Mouse (Mus musculus) T-helper 2 cell (primary cell): ENCODE data around the gene Fez1.

ENCODE experiments used
- in situ Hi-C: fragments of 300-600 bp; cut with MboI, MseI; formaldehyde crosslinking; loops from one replicate; pipeline ENCODE4 v1.15.1; 2025; ENCODE audit warnings: high pct_unique_total_duplicates

Gene Fez1

GRCm38 (mm10) chr9:36821644-36822000 is at the start of gene Fez1:
TSS of gene Fez1 (plus strand) at chr9:36821864.
- in situ Hi-C loops = loop anchor here (10.0 kb wide), 1 partner anchor 417 kb away; no protein-coding TSS in a partner anchor

- in situ Hi-C loops = no loop called here
These were observed 37.7 kb upstream of the Fez1 start for GRCm38 (mm10) chr9:36783921-36784320.

- in situ Hi-C loops = no loop called here
These were observed 29.5 kb upstream of the Fez1 start for GRCm38 (mm10) chr9:36792191-36792590.

GRCm38 (mm10) chr9:36794487-36794886 is 27.2 kb upstream of the Fez1 start:
- in situ Hi-C loops = no loop called here

GRCm38 (mm10) chr9:36795556-36795955 is 26.1 kb upstream of the Fez1 start:
- in situ Hi-C loops = no loop called here

- in situ Hi-C loops = no loop called here
These were observed 25.4 kb upstream of the Fez1 start for GRCm38 (mm10) chr9:36796224-36796623.

- in situ Hi-C loops = no loop called here
These were observed 24.7 kb upstream of the Fez1 start, which contains the start of gene Ei24 for GRCm38 (mm10) chr9:36796781-36797555. TSS of gene Ei24 (minus strand) at chr9:36797393.

- in situ Hi-C loops = no loop called here
These were observed 19.7 kb upstream of the Fez1 start for GRCm38 (mm10) chr9:36801961-36802360.

GRCm38 (mm10) chr9:36802951-36803350 is 18.7 kb upstream of the Fez1 start:
- in situ Hi-C loops = no loop called here

GRCm38 (mm10) chr9:36803386-36803785 is 18.3 kb upstream of the Fez1 start:
- in situ Hi-C loops = no loop called here

- in situ Hi-C loops = no loop called here
These were observed 17.7 kb upstream of the Fez1 start for GRCm38 (mm10) chr9:36803926-36804325.

GRCm38 (mm10) chr9:36805256-36805975 is 16.2 kb upstream of the Fez1 start:
- in situ Hi-C loops = no loop called here

GRCm38 (mm10) chr9:36808126-36808785 is 13.4 kb upstream of the Fez1 start:
- in situ Hi-C loops = no loop called here

GRCm38 (mm10) chr9:36814486-36814885 is 7.2 kb upstream of the Fez1 start:
- in situ Hi-C loops = no loop called here

GRCm38 (mm10) chr9:36818905-36819304 is 2.8 kb upstream of the Fez1 start:
- in situ Hi-C loops = no loop called here

- in situ Hi-C loops = loop anchor here (10.0 kb wide), 1 partner anchor 416 kb away; no protein-coding TSS in a partner anchor
These were observed 558 bp upstream of the Fez1 start for GRCm38 (mm10) chr9:36820969-36821643.

- in situ Hi-C loops = loop anchor here (10.0 kb wide), 1 partner anchor 417 kb away; no protein-coding TSS in a partner anchor
These were observed 360 bp downstream of the Fez1 start for GRCm38 (mm10) chr9:36822024-36822423.

- in situ Hi-C loops = loop anchor here (10.0 kb wide), 1 partner anchor 422 kb away; no protein-coding TSS in a partner anchor
These were observed 5.1 kb downstream of the Fez1 start for GRCm38 (mm10) chr9:36826612-36827363.

- in situ Hi-C loops = no loop called here
These were observed 9.7 kb downstream of the Fez1 start for GRCm38 (mm10) chr9:36831401-36831800.

- in situ Hi-C loops = no loop called here
These were observed 10.9 kb downstream of the Fez1 start for GRCm38 (mm10) chr9:36832529-36832928.
